Mouse (Mus musculus) myocyte (in vitro differentiated cells): ENCODE results near the gene Galk2.

Source experiments
- MYOG ChIP-seq, 3 experiments: IDR thresholded peaks; one replicate each; pipeline ENCODE4 v1.6.1; 2011; ENCODE audit warnings: control low read depth in 2 of 3, low read depth in 2 of 3, mild to moderate bottlenecking in 2 of 3; ENCODE audit not compliant: insufficient read length in 2 of 3, control insufficient read depth in 1 of 3, insufficient read depth in 1 of 3
- POLR2A ChIP-seq: IDR thresholded peaks from one replicate; pipeline ENCODE4 v1.6.1; 2011; ENCODE audit warnings: low read depth, mild to moderate bottlenecking, control low read depth, moderate library complexity; ENCODE audit not compliant: insufficient read length
- POLR2AphosphoS2 ChIP-seq: IDR thresholded peaks from one replicate; pipeline ENCODE4 v1.6.1; 2011; ENCODE audit warnings: low read depth, control low read depth; ENCODE audit not compliant: insufficient read length
- TCF12 ChIP-seq: IDR thresholded peaks from one replicate; pipeline ENCODE4 v1.6.1; 2011; ENCODE audit warnings: mild to moderate bottlenecking, control low read depth; ENCODE audit not compliant: poor library complexity, insufficient read depth, severe bottlenecking

DNA sequence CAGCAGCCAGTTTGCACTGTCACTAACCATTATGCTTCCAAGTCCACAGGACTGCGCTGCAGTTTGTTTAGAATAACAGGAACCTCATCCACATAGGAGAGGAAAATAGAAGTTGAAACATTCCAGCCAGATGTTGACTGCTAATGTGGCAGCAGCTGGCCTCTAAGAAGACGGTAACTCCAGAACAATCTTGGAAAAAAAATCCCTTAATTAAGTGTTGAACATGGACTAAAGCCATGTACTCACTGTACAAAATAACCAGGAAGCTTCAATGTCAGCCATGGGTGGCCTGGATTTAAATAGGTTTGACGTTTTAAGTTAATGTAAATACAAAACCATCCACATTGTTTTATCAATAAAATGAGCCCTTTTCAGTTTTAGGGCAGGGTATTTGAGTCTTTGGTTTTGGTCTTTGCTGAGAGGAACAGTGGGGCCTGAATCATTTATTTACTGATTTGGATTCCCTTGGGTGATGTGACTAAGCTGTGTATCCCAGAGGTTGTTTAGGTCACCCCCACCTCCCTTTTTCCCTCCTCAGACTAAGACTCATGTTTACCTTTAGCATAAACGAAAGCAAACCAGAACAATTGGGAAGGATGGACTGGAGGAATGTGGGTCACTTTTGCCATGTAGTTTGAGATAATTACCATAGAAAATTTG, 47.6 kb downstream of the Galk2 start:
- TF ChIP-seq POLR2A (no peak), MYOG (IDR thresholded peaks at IDR 0.05; ENCODE audit: control insufficient read depth in 1 of 3, insufficient read depth in 1 of 3, insufficient read length in 2 of 3, low read depth in 2 of 3) (no peak), POLR2AphosphoS2 (no peak), TCF12 (no peak)
